Mouse (Mus musculus): ENCODE data around the gene Npr3.

- no peak for TF ChIP-seq GATA1 (IDR thresholded peaks at IDR 0.05; ENCODE audit: borderline replicate concordance, low read length)
- no peak for TF ChIP-seq FLI1 (IDR thresholded peaks at IDR 0.05; ENCODE audit: low read length)
Measured at GRCm38 (mm10) chr15:11866918-11867317, 40.2 kb downstream of the Npr3 start.
